Mouse (Mus musculus) hindbrain, embryonic 14.5 days (tissue): Measurements from ENCODE around the gene Ms4a3. TPM values are rescaled to one million over a fixed set of nuclear protein-coding genes. Genes with fewer than 3 reads are reported as not detected.

Source experiments
- ATAC-seq: fragments of 200-750 bp; cut with Nextera tagmentation; 2 replicates; pipeline ENCODE4 v1.8.0; 2017; ENCODE audit warnings: moderate number of reproducible peaks, mild to moderate bottlenecking, moderate TSS enrichment, moderate library complexity; ENCODE audit not compliant: low FRiP score
- DNase-seq: peaks from one replicate; pipeline ENCODE4 v3.0.0-alpha.2; 2015; ENCODE audit warnings: low spot score
- H3K27ac ChIP-seq: fragments of 300-500 bp; sonication (generic); 2 replicates; pipeline ENCODE4 v1.5.1; 2014; ENCODE audit warnings: mild to moderate bottlenecking, moderate library complexity
- H3K27me3 ChIP-seq: fragments of 300-500 bp; sonication (generic); 2 replicates; pipeline ENCODE4 v1.6.1; 2014; ENCODE audit warnings: mild to moderate bottlenecking, low read length, mixed read lengths; ENCODE audit not compliant: control insufficient read depth, insufficient read depth
- H3K36me3 ChIP-seq: fragments of 300-500 bp; sonication (generic); replicated peaks from 2 replicates; pipeline ENCODE4 v1.6.1; 2014; ENCODE audit not compliant: control insufficient read depth, insufficient read depth
- H3K4me1 ChIP-seq: fragments of 300-500 bp; sonication (generic); replicated peaks from 2 replicates; pipeline ENCODE4 v1.6.1; 2014; ENCODE audit warnings: antibody characterized with exemption, low read length, mixed read lengths; ENCODE audit not compliant: control insufficient read depth, insufficient read depth
- H3K4me2 ChIP-seq: fragments of 300-500 bp; sonication (generic); replicated peaks from 2 replicates; pipeline ENCODE4 v1.6.1; 2014; ENCODE audit warnings: mild to moderate bottlenecking, moderate library complexity
- H3K4me3 ChIP-seq: fragments of 300-500 bp; sonication (generic); replicated peaks from 2 replicates; pipeline ENCODE4 v1.5.1; 2014; ENCODE audit warnings: mild to moderate bottlenecking, low read length
- H3K9ac ChIP-seq: fragments of 300-500 bp; sonication (generic); 2 replicates; pipeline ENCODE4 v1.6.1; 2014
- H3K9me3 ChIP-seq: fragments of 300-500 bp; sonication (generic); 2 replicates; pipeline ENCODE4 v1.6.1; 2016; ENCODE audit warnings: low read length; ENCODE audit not compliant: control insufficient read depth
- WGBS: fragments of 180-500 bp; shearing (Covaris S2); extraction: QIAGEN DNeasy Blood & Tissue Kit; methylation state at CpG from one replicate; pipeline ENCODE4 v1.1.7; 2014; 5-methylcytosine and 5-hydroxymethylcytosine counted together
- polyA plus RNA-seq: library from polyadenylated mRNA; unstranded; fragments of >200 nt; fragmentation: Nextera tagmentation; extraction: Ambion mirVana; gene quantifications from 2 replicates; pipeline ENCODE4 v1.2.1, GENCODE M21; 2014

Ms4a3 gene
- polyA plus RNA-seq, 1 experiment from 2014 or later, result not detected

DNA sequence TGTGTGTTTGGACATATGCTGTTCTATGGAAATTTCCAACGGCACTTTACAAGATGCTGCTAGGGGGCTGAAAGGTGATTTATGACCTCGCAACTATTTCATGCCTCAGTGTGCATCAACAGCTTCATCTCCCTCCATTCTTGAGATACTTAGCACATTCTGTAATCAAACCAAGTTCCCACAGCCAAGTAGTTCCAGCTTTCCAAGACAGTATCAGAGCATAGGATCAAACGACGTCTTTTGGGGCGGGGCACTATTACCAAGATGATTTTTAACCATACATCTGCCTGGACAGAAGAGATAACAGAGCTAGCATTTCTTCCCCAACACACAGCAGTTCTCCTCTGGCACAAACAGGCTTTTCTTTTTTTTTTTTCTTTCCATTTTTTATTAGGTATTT, 15.4 kb downstream of the Ms4a3 start:
- Histone ChIP-seq H3K36me3 (no peaks in the 10 kb centered on the region), H3K27ac (no peak overlapping the region), H3K4me1 (no peaks in the 10 kb centered on the region), H3K9me3 (no peaks in the 10 kb centered on the region), H3K4me3 (no peak overlapping the region), H3K9ac (no peak overlapping the region), H3K4me2 (no peak overlapping the region), H3K27me3 (no peaks in the 10 kb centered on the region)
- 78% methylated on average over 5 of the region's 5 CpGs for WGBS
- DNase-seq, result no peak
- no peak for ATAC-seq

GRCm38 (mm10) chr19:11624800-11625199, 15.9 kb downstream of the Ms4a3 start:
- Histone ChIP-seq H3K4me1 (no peaks in the 10 kb centered on the region), H3K4me2 (no peak overlapping the region), H3K27me3 (no peaks in the 10 kb centered on the region), H3K27ac (no peak overlapping the region), H3K4me3 (no peak overlapping the region), H3K9me3 (no peaks in the 10 kb centered on the region), H3K9ac (no peak overlapping the region), H3K36me3 (no peaks in the 10 kb centered on the region)
- ATAC-seq, result no peak
- DNase-seq, result no peak

GRCm38 (mm10) chr19:11623551-11623950, 17.1 kb downstream of the Ms4a3 start, which contains the start of gene Ms4a2:
Gene Ms4a2, minus strand, starts transcription at chr19:11623719.
- 82% methylated on average over 2 of the region's 2 CpGs for WGBS
- no peak within 1 kb of the TSS for H3K4me3 ChIP-seq
- DNase-seq, result no peak
- no peaks in the 10 kb centered on the region for H3K27me3 ChIP-seq
- no peaks in the 10 kb centered on the region for H3K9me3 ChIP-seq
- no peaks in the 10 kb centered on the region for H3K4me1 ChIP-seq
- no peaks in the 10 kb centered on the region for H3K36me3 ChIP-seq
- H3K27ac ChIP-seq, result no peak within 1 kb of the TSS
- H3K4me2 ChIP-seq, result no peak within 1 kb of the TSS
- no peak for ATAC-seq
- H3K9ac ChIP-seq, result no peak within 1 kb of the TSS

GRCm38 (mm10) chr19:11617983-11618382, 22.7 kb downstream of the Ms4a3 start:
- no peak overlapping the region for H3K9ac ChIP-seq
- H3K4me3 ChIP-seq, result no peak overlapping the region
- no peak overlapping the region for H3K4me2 ChIP-seq
- H3K27ac ChIP-seq, result no peak overlapping the region
- no peaks in the 10 kb centered on the region for H3K9me3 ChIP-seq
- no peak for ATAC-seq
- no peaks in the 10 kb centered on the region for H3K4me1 ChIP-seq
- no peaks in the 10 kb centered on the region for H3K27me3 ChIP-seq
- H3K36me3 ChIP-seq, result no peaks in the 10 kb centered on the region
- DNase-seq, result no peak

DNA sequence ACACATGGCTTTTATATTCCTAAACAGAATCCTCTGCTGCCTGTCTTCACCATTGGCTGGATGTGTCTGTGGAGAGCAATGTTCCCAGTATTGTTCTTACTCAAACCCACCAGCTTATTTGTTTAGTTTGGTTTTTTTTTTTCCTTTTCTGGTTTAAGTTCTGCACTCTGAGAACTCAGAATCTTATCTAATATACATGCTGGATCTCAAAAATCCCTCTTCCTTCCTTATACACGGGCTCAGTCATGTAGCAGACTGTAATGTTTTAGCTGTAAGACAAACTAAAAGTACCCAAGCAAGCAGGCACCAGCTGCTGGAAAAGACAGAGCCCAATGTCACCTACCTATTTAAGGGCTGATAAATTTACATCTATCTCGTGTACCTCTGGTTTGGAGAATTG, 25.8 kb downstream of the Ms4a3 start:
- H3K27ac ChIP-seq, result no peak overlapping the region
- H3K9me3 ChIP-seq, result no peaks in the 10 kb centered on the region
- H3K27me3 ChIP-seq, result no peaks in the 10 kb centered on the region
- no peaks in the 10 kb centered on the region for H3K36me3 ChIP-seq
- no peaks in the 10 kb centered on the region for H3K4me1 ChIP-seq
- 69% methylated on average over 2 of the region's 2 CpGs for WGBS
- no peak for ATAC-seq
- H3K4me3 ChIP-seq, result no peak overlapping the region
- no peak overlapping the region for H3K4me2 ChIP-seq
- DNase-seq, result no peak
- no peak overlapping the region for H3K9ac ChIP-seq

GRCm38 (mm10) chr19:11613776-11614443, 26.7 kb downstream of the Ms4a3 start:
- 74% methylated on average over 8 of the region's 8 CpGs for WGBS
- ATAC-seq, result no peak
- no peak overlapping the region for H3K27ac ChIP-seq
- no peaks in the 10 kb centered on the region for H3K27me3 ChIP-seq
- H3K9me3 ChIP-seq, result no peaks in the 10 kb centered on the region
- DNase-seq, result no peak
- H3K4me3 ChIP-seq, result no peak overlapping the region
- H3K9ac ChIP-seq, result no peak overlapping the region
- no peak overlapping the region for H3K4me2 ChIP-seq
- no peaks in the 10 kb centered on the region for H3K36me3 ChIP-seq
- no peaks in the 10 kb centered on the region for H3K4me1 ChIP-seq

DNA sequence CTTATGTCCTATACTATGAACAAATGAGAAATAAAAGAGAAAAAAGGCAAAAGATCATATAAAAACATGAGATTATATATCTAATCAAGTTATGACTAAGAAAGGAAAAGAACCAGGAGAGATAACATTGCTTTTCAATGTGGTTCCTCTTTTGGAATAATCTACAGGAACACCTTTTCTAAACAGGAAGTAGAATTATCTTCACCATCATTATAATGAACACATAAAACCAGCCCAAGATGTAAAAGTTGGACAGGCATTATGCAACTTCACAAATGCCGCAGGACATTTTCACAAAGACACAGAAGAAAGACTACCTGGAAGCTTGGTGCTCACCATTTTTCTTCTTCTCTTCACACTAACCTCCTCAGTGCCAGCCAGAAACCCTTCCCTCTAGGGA, 27.6 kb downstream of the Ms4a3 start:
- Histone ChIP-seq H3K4me3 (no peak overlapping the region), H3K9me3 (no peaks in the 10 kb centered on the region), H3K4me2 (no peak overlapping the region), H3K27ac (no peak overlapping the region), H3K27me3 (no peaks in the 10 kb centered on the region), H3K36me3 (no peaks in the 10 kb centered on the region), H3K4me1 (no peaks in the 10 kb centered on the region), H3K9ac (no peak overlapping the region)
- ATAC-seq (no peak), DNase-seq (no peak)
- WGBS, result 97% methylated on average over 1 of the region's 1 CpGs

- Histone ChIP-seq H3K36me3 (no peaks in the 10 kb centered on the region), H3K27ac (no peak overlapping the region), H3K9ac (no peak overlapping the region), H3K4me2 (no peak overlapping the region), H3K4me3 (no peak overlapping the region), H3K27me3 (no peaks in the 10 kb centered on the region), H3K4me1 (no peaks in the 10 kb centered on the region), H3K9me3 (no peaks in the 10 kb centered on the region)
- DNase-seq, result no peak
- 66% methylated on average over 2 of the region's 2 CpGs for WGBS
- no peak for ATAC-seq
Measured at GRCm38 (mm10) chr19:11612293-11612692, 28.4 kb downstream of the Ms4a3 start.

DNA sequence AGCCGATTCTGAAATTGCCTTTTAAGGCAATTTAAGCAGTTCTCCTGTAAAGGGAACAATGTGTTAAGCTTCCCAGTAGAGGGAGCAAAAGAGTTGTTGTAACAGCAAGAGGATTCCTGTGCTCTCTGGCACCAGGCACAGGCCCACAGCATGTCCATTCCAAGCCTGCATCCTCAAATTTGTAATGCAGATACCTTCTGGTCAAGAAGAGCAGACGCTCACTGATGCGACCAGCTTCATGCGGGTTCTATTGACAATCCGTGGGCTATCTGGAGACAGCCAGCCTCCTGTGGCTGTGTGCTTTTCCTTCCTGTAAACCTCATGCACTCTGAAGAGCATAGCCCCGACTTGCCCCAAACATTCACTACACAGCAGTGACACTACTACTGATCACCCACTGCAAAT, 29.1 kb downstream of the Ms4a3 start:
- ATAC-seq (peak; percentile 77; the same call in 1 of the 2 replicates), DNase-seq (peak; percentile 77)
- Histone ChIP-seq H3K4me3 (no peak overlapping the region), H3K4me1 (no peaks in the 10 kb centered on the region), H3K27ac (no peak overlapping the region), H3K4me2 (no peak overlapping the region), H3K9ac (no peak overlapping the region), H3K27me3 (no peaks in the 10 kb centered on the region), H3K9me3 (no peaks in the 10 kb centered on the region), H3K36me3 (no peaks in the 10 kb centered on the region)
- WGBS, result 24% methylated on average over 6 of the region's 6 CpGs

DNA sequence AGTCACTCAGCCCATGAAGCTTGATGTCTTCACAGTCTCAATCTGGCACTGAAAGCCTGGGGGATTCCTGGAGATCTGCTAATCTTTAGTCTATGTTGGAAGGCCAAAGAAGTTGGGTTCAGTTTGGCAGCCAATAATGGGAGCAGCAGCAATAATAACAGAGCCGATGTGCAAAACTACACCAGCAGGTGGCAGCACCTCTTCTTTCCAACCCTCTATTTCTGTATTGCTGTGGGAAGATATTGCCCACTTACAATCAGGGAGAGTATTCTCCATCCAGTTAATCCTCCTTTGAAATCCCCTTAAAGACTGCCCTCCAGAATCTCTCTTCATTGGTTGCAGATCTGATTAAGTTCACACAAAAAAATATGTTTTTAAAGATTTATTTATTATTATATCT, 32.5 kb downstream of the Ms4a3 start:
- Histone ChIP-seq H3K36me3 (no peaks in the 10 kb centered on the region), H3K9ac (no peak overlapping the region), H3K4me3 (no peak overlapping the region), H3K4me1 (no peaks in the 10 kb centered on the region), H3K4me2 (no peak overlapping the region), H3K27ac (no peak overlapping the region), H3K9me3 (no peaks in the 10 kb centered on the region), H3K27me3 (no peaks in the 10 kb centered on the region)
- no peak for ATAC-seq
- WGBS, result 19% methylated on average over 1 of the region's 1 CpGs
- peak; percentile 58 for DNase-seq
